Mouse (Mus musculus) myocyte (in vitro differentiated cells): ENCODE measurements around the gene Hist1h3g. TPM values are rescaled to one million over a fixed set of nuclear protein-coding genes. Genes with fewer than 3 reads are reported as not detected.

ENCODE experiments used
- H3K27me3 ChIP-seq: one replicate; pipeline ENCODE4 v1.6.1; 2011; ENCODE audit not compliant: control insufficient read depth, insufficient read depth, insufficient read length
- H3K36me3 ChIP-seq: one replicate; pipeline ENCODE4 v1.6.1; 2011; ENCODE audit not compliant: control insufficient read depth, insufficient read depth
- H3K4me2 ChIP-seq: one replicate; pipeline ENCODE4 v1.6.1; 2011; ENCODE audit warnings: low read depth, control low read depth
- H3K4me3 ChIP-seq: one replicate; pipeline ENCODE4 v1.5.1; 2011; ENCODE audit warnings: mild to moderate bottlenecking, control low read depth, moderate library complexity
- H3K79me2 ChIP-seq: one replicate; pipeline ENCODE4 v1.6.1; 2011; ENCODE audit not compliant: control insufficient read depth, insufficient read depth
- H3ac ChIP-seq: one replicate; pipeline ENCODE4 v1.6.1; 2011; ENCODE audit not compliant: control insufficient read depth, insufficient read length
- CEBPB ChIP-seq: IDR thresholded peaks from 2 replicates; pipeline ENCODE4 v1.6.1; 2011; ENCODE audit warnings: mild to moderate bottlenecking, moderate library complexity; ENCODE audit not compliant: poor library complexity, insufficient read depth, severe bottlenecking
- E2F4 ChIP-seq: IDR thresholded peaks from one replicate; pipeline ENCODE4 v1.6.1; 2011; ENCODE audit warnings: mild to moderate bottlenecking, control low read depth, moderate library complexity; ENCODE audit not compliant: insufficient read depth
- MAX ChIP-seq: IDR thresholded peaks from one replicate; pipeline ENCODE4 v1.6.1; 2011; ENCODE audit warnings: low read depth, mild to moderate bottlenecking, control low read depth
- MYOD1 ChIP-seq, 3 experiments: IDR thresholded peaks; one replicate each; pipeline ENCODE4 v1.6.1; 2011; ENCODE audit warnings: control low read depth in 2 of 3, low read depth in 2 of 3, mild to moderate bottlenecking in 2 of 3, moderate library complexity in 1 of 3; ENCODE audit not compliant: insufficient read length in 2 of 3, control insufficient read depth in 1 of 3
- MYOG ChIP-seq, 3 experiments: IDR thresholded peaks; one replicate each; pipeline ENCODE4 v1.6.1; 2011; ENCODE audit warnings: control low read depth in 2 of 3, low read depth in 2 of 3, mild to moderate bottlenecking in 2 of 3; ENCODE audit not compliant: insufficient read length in 2 of 3, control insufficient read depth in 1 of 3, insufficient read depth in 1 of 3
- POLR2A ChIP-seq: IDR thresholded peaks from one replicate; pipeline ENCODE4 v1.6.1; 2011; ENCODE audit warnings: low read depth, mild to moderate bottlenecking, control low read depth, moderate library complexity; ENCODE audit not compliant: insufficient read length
- POLR2AphosphoS2 ChIP-seq: IDR thresholded peaks from one replicate; pipeline ENCODE4 v1.6.1; 2011; ENCODE audit warnings: low read depth, control low read depth; ENCODE audit not compliant: insufficient read length
- REST ChIP-seq: IDR thresholded peaks from one replicate; pipeline ENCODE4 v1.6.1; 2011; ENCODE audit warnings: mild to moderate bottlenecking, control low read depth, moderate library complexity; ENCODE audit not compliant: insufficient read depth, insufficient read length
- SRF ChIP-seq: IDR thresholded peaks from one replicate; pipeline ENCODE4 v1.6.1; 2011; ENCODE audit warnings: low read depth; ENCODE audit not compliant: control insufficient read depth, insufficient read length
- TCF12 ChIP-seq: IDR thresholded peaks from one replicate; pipeline ENCODE4 v1.6.1; 2011; ENCODE audit warnings: mild to moderate bottlenecking, control low read depth; ENCODE audit not compliant: poor library complexity, insufficient read depth, severe bottlenecking
- TCF3 ChIP-seq: IDR thresholded peaks from one replicate; pipeline ENCODE4 v1.6.1; 2011; ENCODE audit warnings: low read depth, control low read depth; ENCODE audit not compliant: insufficient read length
- USF1 ChIP-seq: IDR thresholded peaks from one replicate; pipeline ENCODE4 v1.6.1; 2011; ENCODE audit warnings: low read depth, mild to moderate bottlenecking, control low read depth, moderate library complexity
- polyA plus RNA-seq: library from polyadenylated mRNA; unstranded; fragments of >200 nt; fragmentation: generic; extraction: Trizol; gene quantifications from one replicate; pipeline ENCODE4 v1.2.1, GENCODE M21; 2012; ENCODE audit warnings: missing spikeins

Gene Hist1h3g
- polyA plus RNA-seq, 1 experiment = 3.3 TPM

GRCm38 (mm10) chr13:23515281-23515680 lies 19.9 kb upstream of the Hist1h3g start:
- Histone ChIP-seq H3K36me3 (no peaks in the 10 kb centered on the region), H3K4me3 (no peak overlapping the region), H3ac (no peak overlapping the region), H3K79me2 (no peaks in the 10 kb centered on the region), H3K4me2 (no peak overlapping the region), H3K27me3 (no peaks in the 10 kb centered on the region)
- TF ChIP-seq MYOG (IDR thresholded peaks at IDR 0.05; ENCODE audit: control insufficient read depth in 1 of 3, insufficient read depth in 1 of 3, insufficient read length in 2 of 3, low read depth in 2 of 3) = no peak
- TF ChIP-seq USF1 = no peak
- TF ChIP-seq REST = no peak
- no peak for TF ChIP-seq SRF
- no peak for TF ChIP-seq MYOD1 (IDR thresholded peaks at IDR 0.05; ENCODE audit: control insufficient read depth in 1 of 3, insufficient read length in 2 of 3, low read depth in 2 of 3)
- TF ChIP-seq CEBPB = no peak

DNA sequence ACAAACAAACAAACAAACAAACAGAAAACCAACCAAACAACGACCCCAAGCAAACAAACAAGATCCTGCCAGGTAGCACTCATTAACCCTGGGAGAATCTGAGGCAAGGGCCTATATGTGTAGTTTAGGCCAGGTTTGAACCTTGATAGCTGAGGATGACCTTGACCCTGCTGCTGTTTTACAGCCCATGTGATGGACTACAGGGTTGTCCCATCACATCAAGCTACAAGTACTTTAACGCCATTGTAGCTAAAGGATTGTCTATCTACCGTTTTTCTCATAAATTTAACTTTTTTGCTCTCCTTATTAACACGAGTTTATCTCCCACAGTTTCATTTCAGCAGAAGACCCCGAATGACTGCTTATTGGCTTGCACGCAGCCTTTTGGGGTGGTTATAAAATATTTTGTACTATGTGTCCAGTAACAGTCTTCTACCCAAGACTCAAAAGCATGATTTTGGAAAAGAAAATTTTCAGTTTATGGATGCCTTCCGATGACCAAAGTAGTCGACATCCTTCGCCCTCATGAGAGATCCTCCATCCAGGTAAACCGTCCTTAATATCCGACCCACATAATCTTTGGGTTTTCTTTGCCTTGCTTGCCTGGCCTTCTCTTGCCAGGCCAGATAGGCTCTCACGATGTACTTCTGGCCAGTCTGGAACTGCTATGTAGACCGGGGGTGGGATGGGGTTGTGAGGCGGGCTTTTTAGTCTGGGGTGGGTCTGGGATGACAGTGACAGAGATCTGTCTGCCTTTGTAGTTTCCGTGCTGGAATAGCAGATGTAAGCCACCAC lies 19.2 kb upstream of the Hist1h3g start:
- TF ChIP-seq MAX = no peak
- TF ChIP-seq MYOG (IDR thresholded peaks at IDR 0.05; ENCODE audit: control insufficient read depth in 1 of 3, insufficient read depth in 1 of 3, insufficient read length in 2 of 3, low read depth in 2 of 3) = no peak
- no peak for TF ChIP-seq CEBPB
- no peak for TF ChIP-seq SRF
- TF ChIP-seq TCF12 = no peak
- no peak for TF ChIP-seq POLR2A
- TF ChIP-seq TCF3 = no peak
- TF ChIP-seq USF1 = no peak
- TF ChIP-seq MYOD1 (IDR thresholded peaks at IDR 0.05; ENCODE audit: control insufficient read depth in 1 of 3, insufficient read length in 2 of 3, low read depth in 2 of 3) = no peak
- no peak for TF ChIP-seq POLR2AphosphoS2
- TF ChIP-seq E2F4 = no peak
- no peak for TF ChIP-seq REST
- Histone ChIP-seq H3K4me3 (peak overlapping the region; percentile 29), H3K27me3 (no peaks in the 10 kb centered on the region), H3K4me2 (peak overlapping the region; percentile 88), H3ac (no peak overlapping the region), H3K36me3 (no peaks in the 10 kb centered on the region), H3K79me2 (no peaks in the 10 kb centered on the region)

GRCm38 (mm10) chr13:23516822-23517602 lies 18.2 kb upstream of the Hist1h3g start:
- Histone ChIP-seq H3K27me3 (no peaks in the 10 kb centered on the region), H3K4me2 (peak overlapping the region; percentile 88), H3K36me3 (no peaks in the 10 kb centered on the region), H3K4me3 (peak overlapping the region; percentile 29), H3K79me2 (no peaks in the 10 kb centered on the region), H3ac (no peak overlapping the region)
- no peak for TF ChIP-seq CEBPB
- TF ChIP-seq TCF12 = no peak
- no peak for TF ChIP-seq MAX
- TF ChIP-seq POLR2AphosphoS2 = no peak
- TF ChIP-seq MYOG (IDR thresholded peaks at IDR 0.05; ENCODE audit: control insufficient read depth in 1 of 3, insufficient read depth in 1 of 3, insufficient read length in 2 of 3, low read depth in 2 of 3) = no peak
- TF ChIP-seq POLR2A = no peak
- TF ChIP-seq MYOD1 (IDR thresholded peaks at IDR 0.05; ENCODE audit: control insufficient read depth in 1 of 3, insufficient read length in 2 of 3, low read depth in 2 of 3) = no peak
- TF ChIP-seq SRF = no peak
- no peak for TF ChIP-seq REST

- no peaks in the 10 kb centered on the region for H3K36me3 ChIP-seq
- H3ac ChIP-seq = no peak overlapping the region
- no peaks in the 10 kb centered on the region for H3K79me2 ChIP-seq
- no peaks in the 10 kb centered on the region for H3K27me3 ChIP-seq
- TF ChIP-seq POLR2AphosphoS2 (no peak), SRF (no peak), TCF12 (no peak), MYOG (IDR thresholded peaks at IDR 0.05; ENCODE audit: control insufficient read depth in 1 of 3, insufficient read depth in 1 of 3, insufficient read length in 2 of 3, low read depth in 2 of 3) (no peak), REST (no peak), POLR2A (no peak), MYOD1 (IDR thresholded peaks at IDR 0.05; ENCODE audit: control insufficient read depth in 1 of 3, insufficient read length in 2 of 3, low read depth in 2 of 3) (no peak), E2F4 (no peak), MAX (no peak), USF1 (no peak), TCF3 (no peak), CEBPB (no peak)
- peak overlapping the region; percentile 88 for H3K4me2 ChIP-seq
- H3K4me3 ChIP-seq = peak overlapping the region; percentile 29
These were observed 17.5 kb upstream of the Hist1h3g start for GRCm38 (mm10) chr13:23517603-23518294.
